Mouse (Mus musculus) erythroblast, adult 5-6 weeks (primary cell): ENCODE measurements at regions not wholly inside any gene's neighbourhood (a gene's known extent, or its start where the extent isn't known, plus 50 kb on each side); places are given as distances from the start of the nearest gene placed in this dataset.

ENCODE experiments used
- ATAC-seq: replicated peaks from 2 replicates; pipeline ENCODE4 v1.8.0; 2016; ENCODE audit warnings: moderate number of reproducible peaks, mild to moderate bottlenecking, moderate TSS enrichment, inconsistent platforms; ENCODE audit not compliant: poor library complexity, low FRiP score, severe bottlenecking

GRCm38 (mm10) chr15:81529002-81529401, 56.1 kb upstream of the Ep300 start:
- peak; percentile 63 for ATAC-seq

- peak; percentile 91 for ATAC-seq
Measured at GRCm38 (mm10) chr15:81530493-81530892, 54.7 kb upstream of the Ep300 start.

- no peak for ATAC-seq
Measured at GRCm38 (mm10) chr15:81534546-81534945, 50.6 kb upstream of the Ep300 start.
